Mouse (Mus musculus) heart, adult 18-20 months (tissue): ENCODE data around the gene Pqbp1. TPM values are rescaled to one million over a fixed set of nuclear protein-coding genes. Genes with fewer than 3 reads are reported as not detected.
A peak's percentile ranks its signal among the peaks of the same experiment; 100 is the strongest.

Experiments used
- DNase-seq, 2 experiments: peaks; one replicate each; pipeline ENCODE4 v3.0.0; 2021 to 2022; ENCODE audit warnings: mixed read lengths in 1 of 2
- total RNA-seq, 2 experiments: library from RNA; stranded (reverse); gene quantifications; 2 replicates each; pipeline ENCODE4 v1.2.3; 2021

Gene Pqbp1
- total RNA-seq, 2 experiments from 2014 or later = 21.3 to 23.5 TPM

DNA sequence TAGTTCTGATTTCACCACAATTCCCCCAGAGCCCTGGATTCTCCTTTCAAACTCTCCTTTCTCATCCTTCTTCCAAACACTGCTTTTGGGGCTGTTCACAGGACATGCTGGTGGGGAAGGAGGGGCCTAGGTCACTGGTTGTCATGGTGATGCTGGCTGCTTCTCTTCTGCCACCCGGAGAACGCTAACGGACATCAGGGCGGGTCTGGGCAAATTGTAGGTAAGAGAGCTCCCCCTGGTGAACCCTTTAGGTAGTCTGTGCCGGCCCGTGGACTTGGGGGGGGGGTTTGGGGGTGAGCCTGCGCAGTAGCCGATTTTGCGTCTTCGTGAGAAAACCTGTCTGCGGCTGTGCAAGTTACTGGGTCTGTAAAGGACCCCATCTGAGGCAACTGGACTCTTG is 19.2 kb downstream of the Pqbp1 start:
- DNase-seq = peak; percentile 61 to 73

DNA sequence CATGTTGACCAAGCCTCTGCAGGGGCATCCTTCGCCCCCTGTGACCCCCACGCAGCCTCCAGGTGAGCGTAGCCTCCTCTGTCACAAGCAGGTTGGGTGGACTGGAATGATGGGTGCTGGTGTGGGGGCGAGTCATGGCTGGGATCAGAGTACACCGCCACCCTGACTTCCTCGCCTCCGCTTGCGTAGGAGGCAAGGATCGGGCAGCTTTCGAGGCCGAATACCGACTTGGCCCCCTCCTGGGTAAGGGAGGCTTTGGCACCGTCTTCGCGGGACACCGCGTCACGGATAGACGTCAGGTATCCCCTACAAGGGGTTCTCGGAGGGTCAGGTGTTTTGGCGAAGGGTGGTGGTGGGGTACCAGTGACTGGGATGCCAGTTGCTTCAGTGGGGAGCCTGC is 20.6 kb downstream of the Pqbp1 start:
- DNase-seq = peak in 1 of 2 experiments; percentile 30

DNA sequence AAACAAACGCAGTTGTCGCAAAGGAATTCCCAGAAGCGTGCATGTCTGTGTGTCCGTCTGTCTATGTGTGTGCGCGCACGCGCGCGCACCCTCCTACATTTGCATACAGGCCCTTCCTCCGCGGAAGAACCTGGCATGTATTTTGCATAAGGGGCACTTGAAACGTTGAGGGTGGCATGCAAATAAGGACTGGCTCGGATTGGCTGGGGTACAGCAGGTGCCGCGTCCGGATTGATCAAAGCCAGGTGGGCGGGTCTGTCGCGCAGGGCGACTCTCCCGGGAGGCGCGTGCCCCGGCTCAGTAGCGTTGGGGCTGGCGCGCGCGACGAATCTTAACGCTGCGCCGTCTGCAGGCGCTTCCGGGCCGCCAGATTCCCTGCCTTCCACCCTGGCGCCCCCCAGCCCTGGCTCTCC is 21.1 kb downstream of the Pqbp1 start, which contains the start of gene Pim2:
Gene Pim2, plus strand, starts transcription at position 256 of the 413 bp plus-strand sequence.
- peak; percentile 78 to 85 for DNase-seq

DNA sequence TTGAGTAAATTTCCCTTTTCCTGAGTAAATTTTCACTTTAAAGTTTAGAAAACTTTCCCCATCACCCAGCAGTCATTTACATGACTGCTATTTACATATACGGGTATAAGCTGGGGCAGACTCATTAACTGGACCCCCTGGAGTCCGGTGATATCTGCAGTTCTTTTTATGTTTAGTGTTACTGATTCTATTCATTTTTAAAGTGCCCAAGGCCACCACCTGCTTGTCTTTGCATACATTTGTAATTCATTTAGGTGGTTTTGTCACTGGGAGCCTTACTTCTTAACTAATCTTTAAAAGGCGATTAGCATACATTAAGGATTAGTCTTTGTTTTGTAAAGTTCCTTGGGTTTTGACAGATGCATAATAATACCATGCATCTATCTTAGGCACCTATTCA is 29.2 kb downstream of the Pqbp1 start:
- no peak for DNase-seq

DNA sequence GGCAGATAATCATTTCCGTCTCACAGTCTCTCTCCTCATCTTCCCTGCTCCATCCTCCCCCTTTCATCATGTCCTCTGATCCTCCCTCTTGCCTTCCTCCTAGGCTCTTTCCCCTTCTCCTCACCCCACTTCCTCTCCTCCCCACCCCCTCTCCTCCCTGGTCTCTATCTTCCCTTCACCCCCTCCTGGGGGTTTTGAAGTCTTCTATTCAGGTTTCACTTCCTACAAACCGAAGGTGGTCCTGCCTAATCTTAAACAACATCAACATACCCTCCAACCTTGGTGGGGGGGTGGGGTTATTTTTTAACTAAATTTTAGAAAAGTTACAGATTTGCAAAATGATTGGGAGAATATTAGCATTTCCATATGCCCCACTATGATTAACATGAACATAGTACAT is 30.6 kb downstream of the Pqbp1 start:
- no peak for DNase-seq

DNA sequence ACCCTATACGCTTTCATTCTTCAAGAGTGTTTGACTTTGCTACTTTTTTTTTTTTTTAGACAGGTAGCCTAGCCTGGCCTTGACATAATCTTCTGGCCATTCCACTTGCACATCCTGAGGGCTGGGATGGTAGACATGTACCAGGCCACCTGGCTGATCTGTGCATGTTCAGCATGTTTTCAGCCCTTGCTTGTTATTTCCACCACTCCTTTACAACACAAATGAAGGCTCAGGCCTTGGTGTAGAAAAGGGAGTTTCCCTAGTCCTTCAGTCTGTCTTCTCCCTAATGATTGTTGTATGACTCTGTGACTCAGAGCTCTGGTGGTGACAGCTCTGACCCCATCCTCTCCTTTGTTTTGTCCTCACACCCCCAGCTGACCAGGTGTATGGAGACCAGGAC is 31.9 kb downstream of the Pqbp1 start:
- no peak for DNase-seq

DNA sequence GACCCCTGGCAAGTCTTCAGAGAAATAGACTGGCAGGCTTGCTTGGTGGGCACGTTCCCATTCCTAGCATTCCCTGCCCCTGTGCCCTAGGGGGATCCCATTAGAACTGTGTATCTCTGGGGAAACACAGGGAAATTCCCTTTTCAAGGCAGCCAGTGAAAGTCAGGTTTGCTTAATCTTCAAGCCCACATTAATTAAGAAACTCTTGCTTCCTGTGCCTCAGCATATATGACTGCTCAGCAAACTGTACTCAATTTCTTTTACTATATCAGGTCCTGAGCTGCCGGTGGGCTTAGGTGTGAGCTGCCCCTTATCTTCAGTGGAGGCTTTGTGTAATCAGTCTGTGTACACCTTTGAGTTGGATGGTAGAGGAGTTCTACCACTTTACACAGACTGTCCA is 33.3 kb downstream of the Pqbp1 start:
- DNase-seq = no peak

DNA sequence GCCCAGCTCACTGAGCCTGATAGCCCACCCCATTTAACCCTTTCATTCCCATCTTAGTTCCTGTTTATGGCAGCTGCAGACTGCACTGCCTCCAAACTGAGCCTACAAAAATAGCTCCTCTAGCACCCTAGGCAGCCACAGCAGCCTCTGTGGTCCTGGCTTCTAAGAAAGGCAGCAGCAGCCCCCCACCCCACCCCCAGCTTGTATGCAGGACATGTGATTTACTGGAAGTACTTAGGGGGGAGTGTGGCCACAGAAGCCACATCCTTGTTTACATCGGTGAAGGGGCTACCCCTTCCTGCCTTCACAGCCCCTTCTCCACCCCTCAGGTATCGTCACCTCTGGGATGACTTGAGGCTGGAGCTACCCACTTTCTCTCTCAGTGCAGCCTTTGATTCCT is 33.7 kb downstream of the Pqbp1 start:
- no peak for DNase-seq

DNA sequence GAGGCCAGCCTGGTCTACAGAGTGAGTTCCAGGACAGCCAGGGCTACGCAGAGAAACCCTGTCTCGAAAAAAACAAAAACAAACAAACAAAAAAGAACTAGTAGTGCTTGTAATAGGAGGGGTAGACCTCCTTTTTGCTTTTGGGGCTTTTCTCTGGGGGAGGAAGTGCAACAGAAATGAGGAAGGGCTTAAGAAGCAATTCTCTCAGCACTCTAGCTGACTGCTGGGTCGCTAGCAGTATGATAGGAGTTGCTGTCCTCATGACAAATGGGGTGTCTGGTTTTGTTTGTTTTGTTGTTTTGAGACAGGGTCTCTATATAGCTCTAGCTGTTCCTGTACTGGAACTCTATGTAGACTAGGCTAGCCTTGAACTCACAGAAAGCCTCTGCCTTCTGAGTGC is 34.5 kb downstream of the Pqbp1 start:
- DNase-seq = no peak

DNA sequence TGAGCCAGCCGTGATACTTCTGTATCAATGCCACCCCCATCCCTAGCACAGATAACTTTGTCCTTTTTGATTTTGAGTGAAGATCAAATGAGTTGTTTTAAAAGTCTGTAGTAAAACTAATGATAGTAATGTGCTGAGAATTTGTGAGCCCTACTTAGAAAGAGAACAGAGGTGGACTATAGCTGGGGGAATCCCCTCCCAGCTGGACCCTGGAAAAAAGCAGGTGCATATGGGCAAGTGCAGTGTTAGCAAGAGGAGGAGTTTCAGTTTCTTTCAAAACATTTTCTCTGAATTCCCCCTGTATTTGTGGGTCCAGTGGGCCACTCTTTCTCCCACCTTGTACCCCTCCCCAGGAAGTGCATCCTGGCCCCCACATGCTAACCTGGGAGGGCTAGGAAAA is 35.9 kb downstream of the Pqbp1 start:
- DNase-seq = no peak

DNA sequence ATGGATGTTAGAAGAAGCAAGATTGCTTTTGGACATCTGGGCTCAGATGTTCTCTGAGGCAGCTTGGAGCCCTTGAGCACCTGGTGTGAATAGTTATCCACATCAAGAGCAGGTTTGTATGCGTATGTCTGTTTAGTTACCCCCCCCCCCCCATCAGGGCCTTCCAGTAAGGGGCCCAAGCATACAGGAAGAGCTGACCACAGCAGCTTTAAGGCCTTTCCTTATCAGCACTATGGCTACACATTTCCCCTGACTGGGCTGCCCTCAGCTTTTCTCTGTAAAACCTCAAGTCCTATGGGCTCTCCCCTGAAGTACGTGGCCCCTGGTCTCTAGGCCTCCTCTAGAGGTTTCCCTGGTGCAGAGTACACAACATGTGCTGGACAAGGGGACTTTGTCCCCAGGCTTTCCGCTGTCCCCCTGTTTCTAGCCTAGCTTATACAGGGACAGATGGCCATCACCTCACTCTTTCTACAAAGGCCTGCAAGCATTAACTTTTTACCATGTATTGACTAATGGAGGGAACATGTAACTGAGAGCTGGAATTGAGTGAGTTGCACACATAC is 39.8 kb downstream of the Pqbp1 start:
- DNase-seq = no peak

DNA sequence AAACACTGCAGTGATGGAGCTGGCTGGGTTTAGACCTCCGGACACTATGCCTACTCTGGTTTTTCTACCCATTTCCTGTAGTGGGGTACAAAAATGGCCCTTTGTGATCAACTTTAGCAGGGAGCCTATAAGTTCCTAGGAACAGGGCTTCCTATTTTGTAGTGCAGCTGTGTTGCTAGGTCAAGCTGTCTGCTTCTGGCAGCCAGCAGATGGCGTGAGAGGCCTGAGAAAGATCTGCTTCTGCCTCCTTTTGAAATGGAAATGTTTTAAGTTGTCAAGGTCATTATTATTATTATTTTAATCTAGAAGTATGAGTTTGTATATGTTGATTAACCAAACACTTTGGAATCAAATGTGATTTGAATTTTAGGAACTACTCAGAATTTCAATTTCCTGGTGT is 44.5 kb downstream of the Pqbp1 start:
- peak; percentile 25 to 38 for DNase-seq

DNA sequence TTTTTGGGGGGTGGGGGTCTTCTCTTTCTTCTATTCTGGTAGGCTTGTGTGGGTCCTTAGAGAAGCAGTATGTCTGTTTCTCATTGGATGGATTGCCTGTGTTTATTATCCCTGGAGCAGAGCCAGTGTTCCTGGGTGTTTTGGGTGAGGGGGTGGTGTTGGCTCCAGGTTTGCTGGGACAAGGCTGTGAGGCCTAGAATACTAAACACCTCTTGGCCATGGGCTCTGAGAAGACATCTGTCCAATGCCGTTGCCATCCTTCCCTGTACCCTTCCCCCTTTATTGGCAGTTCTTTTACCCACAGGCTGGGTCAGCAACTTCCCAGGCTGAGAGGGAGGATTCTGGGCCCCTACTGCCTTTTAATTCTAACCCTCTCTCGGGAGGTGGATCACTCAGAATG is 51.2 kb downstream of the Pqbp1 start:
- no peak for DNase-seq

Other genes starting within 250 kb of the Pqbp1 start
- gene Prickle3, start 242.0 kb downstream of the Pqbp1 start, total RNA-seq = 10 to 100 TPM; 21.1 to 21.5 TPM
- gene Plp2, start 227.9 kb downstream of the Pqbp1 start, total RNA-seq = 10 to 100 TPM; 41.3 to 57.6 TPM
- 10 to 100 TPM; 25.2 to 27.9 TPM for gene Magix, start 218.0 kb downstream of the Pqbp1 start, total RNA-seq
- 10 to 100 TPM; 17.8 to 20.1 TPM for gene Gpkow, start 202.1 kb downstream of the Pqbp1 start, total RNA-seq
- gene Wdr45, start 184.9 kb downstream of the Pqbp1 start, total RNA-seq = 10 to 100 TPM; 29.9 to 51.4 TPM
- gene Gm45208, start 177.0 kb downstream of the Pqbp1 start, total RNA-seq = not detected
- 1 to 10 TPM; 5.1 to 5.3 TPM for gene Praf2, start 170.8 kb downstream of the Pqbp1 start, total RNA-seq
- gene Ccdc120, start 148.4 kb downstream of the Pqbp1 start, total RNA-seq = under 1 TPM; 0.59 to 0.67 TPM
- gene Tfe3, start 136.7 kb downstream of the Pqbp1 start, total RNA-seq = 10 to 100 TPM; 12.6 to 13.0 TPM
- gene Gripap1, start 109.5 kb downstream of the Pqbp1 start, total RNA-seq = 10 to 100 TPM; 20.5 to 22.9 TPM
- gene Kcnd1, start 77.0 kb downstream of the Pqbp1 start, total RNA-seq = under 1 TPM; 0.15 to 0.57 TPM
- gene Otud5, start 57.9 kb downstream of the Pqbp1 start, total RNA-seq = 10 to 100 TPM; 19.3 to 23.4 TPM
- gene Pim2, start 21.0 kb downstream of the Pqbp1 start, total RNA-seq = 1 to 10 TPM; 2.2 to 4.3 TPM
- gene Slc35a2, start 15.2 kb downstream of the Pqbp1 start, total RNA-seq = 10 to 100 TPM; 10.6 to 17.3 TPM
- gene Timm17b, start 88 bp upstream of the Pqbp1 start, total RNA-seq = 10 to 100 TPM; 47.2 to 49.7 TPM
- not detected for gene Gm10491, start 8.6 kb upstream of the Pqbp1 start, total RNA-seq
- gene Gm10490, start 10.3 kb upstream of the Pqbp1 start, total RNA-seq = not detected
- under 1 TPM in 1 of 2 experiments, not detected in 1; 0.12 TPM for gene Pcsk1n, start 20.6 kb upstream of the Pqbp1 start, total RNA-seq
- not detected for gene Eras, start 29.3 kb upstream of the Pqbp1 start, total RNA-seq
- gene Hdac6, start 48.6 kb upstream of the Pqbp1 start, total RNA-seq = 10 to 100 TPM; 10.4 to 11.3 TPM
- gene Gata1, start 78.8 kb upstream of the Pqbp1 start, total RNA-seq = not detected
- gene Glod5, start 119.2 kb upstream of the Pqbp1 start, total RNA-seq = not detected
- gene Suv39h1, start 175.5 kb upstream of the Pqbp1 start, total RNA-seq = 1 to 10 TPM; 4.0 to 4.5 TPM
- gene Was, start 191.2 kb upstream of the Pqbp1 start, total RNA-seq = 1 to 10 TPM; 1.5 to 3.5 TPM
- gene Wdr13, start 233.6 kb upstream of the Pqbp1 start, total RNA-seq = 10 to 100 TPM; 34.0 to 39.1 TPM
- 10 to 100 TPM; 49.9 to 88.3 TPM for gene Rbm3, start 246.6 kb upstream of the Pqbp1 start, total RNA-seq